In genomic region chr12:39675608-39676007, GRCm38 (mm10) we compare ENCODE assay signal across 17 mouse cellular contexts.
"Had no signal": no experiment of that assay in that cellular context is flagged by ENCODE, and none has a peak within 500 bp of the region (broad histone marks: within the 10 kb centered on the region; RNA-seq: fewer than 3 reads in every experiment).

No protein-coding gene starts in this region.

- H3K4me3 ChIP-seq: lung, embryonic 15.5 days; megakaryocyte, embryonic 14.5 days; midbrain, embryonic 13.5 days; midbrain, embryonic 15.5 days; neural tube, embryonic 12.5 days; stomach, embryonic 15.5 days had no signal

- H3K36me3 ChIP-seq: lung, embryonic 15.5 days; midbrain, embryonic 13.5 days; midbrain, embryonic 15.5 days; neural tube, embryonic 12.5 days; stomach, embryonic 15.5 days had no signal

- H3K9me3 ChIP-seq: lung, embryonic 15.5 days; megakaryocyte, embryonic 14.5 days; midbrain, embryonic 13.5 days; midbrain, embryonic 15.5 days; neural tube, embryonic 12.5 days; stomach, embryonic 15.5 days had no signal

- H3K4me1 ChIP-seq: lung, embryonic 15.5 days; megakaryocyte, embryonic 14.5 days; midbrain, embryonic 13.5 days; midbrain, embryonic 15.5 days; neural tube, embryonic 12.5 days; stomach, embryonic 15.5 days had no signal

- H3K9ac ChIP-seq: lung, embryonic 15.5 days; midbrain, embryonic 13.5 days; midbrain, embryonic 15.5 days; neural tube, embryonic 12.5 days; stomach, embryonic 15.5 days had no signal

- H3K27me3 ChIP-seq: lung, embryonic 15.5 days; megakaryocyte, embryonic 14.5 days; midbrain, embryonic 13.5 days; midbrain, embryonic 15.5 days; neural tube, embryonic 12.5 days; stomach, embryonic 15.5 days had no signal

- DNase-seq: lung, adult 2 months; lung, postnatal 14 days; lung, postnatal 36 days; right cerebral cortex, postnatal 14 days; thymus, adult 2 months; thymus, postnatal 25 days; thymus, postnatal 4 days had no signal

- ATAC-seq: lung, postnatal 0 days; midbrain, embryonic 13.5 days; midbrain, embryonic 15.5 days had no signal

- H3K27ac ChIP-seq: lung, embryonic 15.5 days; macrophage; midbrain, embryonic 13.5 days; midbrain, embryonic 15.5 days; neural tube, embryonic 12.5 days; stomach, embryonic 15.5 days; stomach, postnatal 0 days had no signal

- H3K4me2 ChIP-seq: lung, embryonic 15.5 days; midbrain, embryonic 11.5 days; midbrain, embryonic 13.5 days; midbrain, embryonic 15.5 days; neural tube, embryonic 12.5 days; stomach, embryonic 15.5 days had no signal
